Mouse (Mus musculus): Measurements from ENCODE around the gene Meis2. TPM values are rescaled to one million over a fixed set of nuclear protein-coding genes. Genes with fewer than 3 reads are reported as not detected.
A peak's percentile ranks its signal among the peaks of the same experiment; 100 is the strongest.

Meis2 gene
- polyA plus RNA-seq, 1 experiment, result 40.7 TPM

GRCm38 (mm10) chr2:115857123-115858080, 208.2 kb downstream of the Meis2 start:
- no peak for DNase-seq (ENCODE audit: low spot score)

DNA sequence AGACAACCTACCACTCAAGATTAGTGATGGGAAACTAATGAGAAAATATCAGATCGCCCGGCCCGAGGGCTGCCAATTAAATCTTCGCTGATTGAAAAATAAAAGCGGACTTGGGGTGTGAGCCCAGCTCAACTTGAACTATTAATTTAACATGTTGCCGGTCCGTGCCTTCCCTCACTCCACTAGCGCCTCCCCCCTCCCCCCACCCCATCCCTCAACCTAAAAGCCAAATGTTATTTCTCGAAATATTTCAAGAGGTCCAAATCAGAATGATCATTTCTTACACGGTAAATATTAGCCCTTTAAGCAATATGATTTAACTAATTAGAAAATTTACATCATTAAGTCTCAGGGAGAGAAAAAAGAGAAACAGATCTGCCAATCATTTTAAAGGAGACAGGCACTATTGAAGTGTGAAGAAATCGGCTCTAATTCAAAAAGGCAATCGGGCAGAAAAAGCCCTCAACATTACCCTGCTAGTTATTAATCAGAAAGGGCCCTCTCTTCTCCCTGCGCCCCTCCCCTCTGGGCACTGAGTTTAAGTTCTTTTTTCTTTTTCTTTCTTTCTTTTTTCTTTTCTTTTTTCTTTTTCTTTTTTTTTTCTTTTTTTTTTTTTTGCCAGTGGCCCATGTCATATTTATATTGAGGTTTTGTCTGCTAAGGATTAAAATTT, 209.1 kb downstream of the Meis2 start:
- DNase-seq (ENCODE audit: low spot score), result no peak

DNA sequence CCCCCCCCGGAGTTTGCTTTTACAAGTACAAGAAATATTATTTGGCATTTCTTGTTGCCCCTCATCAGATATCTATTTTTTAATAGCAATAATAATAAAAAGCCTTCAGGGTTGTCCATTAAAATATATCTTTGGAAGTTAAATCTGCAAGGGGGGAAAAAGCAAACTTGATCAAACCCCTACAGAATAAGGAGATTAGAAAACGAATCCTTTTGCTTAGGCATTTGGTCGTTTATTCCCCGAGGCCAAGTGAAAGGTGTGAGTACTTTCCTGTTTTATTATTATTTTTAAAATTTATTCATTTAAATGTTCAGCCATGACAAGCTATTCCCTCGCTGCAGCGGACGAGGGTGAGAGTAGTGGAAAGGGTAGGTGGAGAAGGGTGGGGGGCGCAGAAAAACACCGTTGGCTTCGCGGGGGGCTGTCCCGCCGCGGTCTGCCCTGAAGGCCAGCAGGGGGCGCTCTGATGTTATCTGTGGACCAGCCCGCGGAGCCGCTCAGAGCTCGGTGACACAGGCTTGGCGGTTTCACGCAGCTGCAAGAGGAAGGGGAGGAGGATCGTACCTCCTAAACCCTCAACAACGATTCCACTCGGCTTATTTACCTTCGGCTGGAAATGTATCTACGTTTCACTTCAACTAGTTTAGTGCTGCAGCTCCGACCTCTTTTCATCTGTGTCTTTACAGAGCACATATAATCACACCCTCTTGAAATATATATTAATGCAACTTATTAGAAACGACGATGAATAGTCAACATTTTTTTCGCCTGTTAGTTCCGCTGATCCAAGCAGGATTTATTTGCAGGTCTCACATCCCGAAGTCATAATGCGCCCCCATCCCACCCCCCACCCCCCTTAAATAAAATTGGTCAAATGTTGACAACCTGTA, 209.9 kb downstream of the Meis2 start:
- peak; percentile 83 for DNase-seq (ENCODE audit: low spot score)

- no peak for DNase-seq (ENCODE audit: low spot score)
Measured at GRCm38 (mm10) chr2:115854828-115855311, 210.8 kb downstream of the Meis2 start.

GRCm38 (mm10) chr2:115854007-115854827, 211.4 kb downstream of the Meis2 start:
- DNase-seq (ENCODE audit: low spot score), result no peak

DNA sequence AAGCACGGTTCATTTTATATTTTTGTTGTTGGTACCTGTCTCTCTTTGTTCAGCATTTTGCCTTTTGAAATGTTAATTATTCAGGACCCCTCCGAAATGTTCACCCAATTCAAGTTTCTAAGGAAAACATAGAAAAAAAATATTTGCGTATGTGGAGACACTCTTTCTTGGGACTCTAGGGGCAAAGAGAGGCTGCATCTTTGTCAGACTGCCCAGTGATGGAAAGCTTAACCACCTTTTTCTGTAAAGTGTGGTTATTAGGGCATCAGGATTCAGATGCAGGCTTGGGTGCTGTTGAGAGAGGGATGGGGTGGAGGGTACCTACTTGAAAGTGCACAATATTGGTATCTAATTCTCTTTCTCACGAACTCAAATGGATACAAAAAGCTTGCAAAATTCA, 212.4 kb downstream of the Meis2 start:
- DNase-seq (ENCODE audit: low spot score), result no peak

DNA sequence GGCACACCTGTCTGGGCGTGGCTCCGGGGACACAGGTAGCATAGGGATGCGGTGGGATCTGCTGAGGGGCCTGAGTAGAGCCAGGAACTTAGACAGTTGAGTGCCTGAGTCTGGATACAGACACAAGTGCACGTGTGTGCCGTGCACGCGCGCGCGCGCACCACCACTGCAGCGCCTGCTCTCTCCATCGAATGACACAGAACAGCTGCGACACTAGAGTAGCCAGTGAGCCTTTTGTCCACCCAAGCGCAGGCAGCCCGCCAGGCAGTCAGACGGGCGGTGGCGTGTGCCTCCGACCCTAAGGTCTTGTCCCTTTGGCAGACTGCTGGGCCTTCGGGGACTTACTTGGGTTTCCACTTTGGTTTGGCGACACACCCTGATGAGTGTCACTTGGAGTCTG, 213.0 kb downstream of the Meis2 start:
- no peak for DNase-seq (ENCODE audit: low spot score)

- DNase-seq (ENCODE audit: low spot score), result no peak
Measured at GRCm38 (mm10) chr2:115852109-115852508, 213.5 kb downstream of the Meis2 start.

DNA sequence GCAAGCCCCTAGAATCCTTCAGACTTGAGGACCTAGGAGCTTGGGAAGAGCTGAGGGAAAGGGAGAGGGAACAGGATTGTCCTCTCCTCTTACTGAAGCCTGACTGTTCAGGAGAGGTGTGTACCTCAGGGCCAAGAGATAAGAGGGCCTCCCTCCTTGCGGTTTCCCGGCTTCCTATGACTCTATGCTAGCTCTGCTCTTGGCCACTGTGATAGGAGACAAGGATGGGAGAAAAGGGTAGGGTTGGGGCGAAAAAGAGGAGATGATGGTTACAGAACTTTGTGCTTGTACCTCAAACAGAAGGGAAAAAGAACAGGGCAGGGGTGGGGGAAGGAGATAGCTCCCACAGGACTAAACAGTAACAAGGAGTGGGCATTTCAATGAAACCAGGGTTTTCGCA, 214.7 kb downstream of the Meis2 start:
- DNase-seq (ENCODE audit: low spot score), result no peak

- no peak for DNase-seq (ENCODE audit: low spot score)
Measured at GRCm38 (mm10) chr2:115842821-115843220, 222.8 kb downstream of the Meis2 start.

- no peak for DNase-seq (ENCODE audit: low spot score)
Measured at GRCm38 (mm10) chr2:115836034-115836433, 229.6 kb downstream of the Meis2 start.

DNA sequence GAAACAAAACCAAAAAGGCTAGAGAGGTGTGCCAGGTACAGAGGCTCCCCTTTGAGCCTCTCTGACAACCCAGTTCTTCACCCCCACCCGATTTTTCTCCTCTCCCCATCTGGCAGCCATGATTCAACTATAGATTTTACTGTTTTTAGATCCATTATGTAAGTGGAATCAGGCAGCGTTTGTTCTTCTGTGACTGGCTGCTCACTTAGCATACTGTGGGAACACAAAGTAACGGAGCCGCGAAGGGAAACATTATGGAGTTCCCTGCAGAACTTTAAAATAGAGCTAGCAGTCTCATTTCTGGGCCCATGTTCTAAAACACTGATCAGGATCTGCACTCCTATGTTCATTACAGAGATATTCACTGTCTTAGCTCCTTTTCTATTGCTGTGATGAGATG, 243.3 kb downstream of the Meis2 start:
- DNase-seq (ENCODE audit: low spot score), result no peak

GRCm38 (mm10) chr2:115817959-115818358, 247.7 kb downstream of the Meis2 start:
- no peak for DNase-seq (ENCODE audit: low spot score)

DNA sequence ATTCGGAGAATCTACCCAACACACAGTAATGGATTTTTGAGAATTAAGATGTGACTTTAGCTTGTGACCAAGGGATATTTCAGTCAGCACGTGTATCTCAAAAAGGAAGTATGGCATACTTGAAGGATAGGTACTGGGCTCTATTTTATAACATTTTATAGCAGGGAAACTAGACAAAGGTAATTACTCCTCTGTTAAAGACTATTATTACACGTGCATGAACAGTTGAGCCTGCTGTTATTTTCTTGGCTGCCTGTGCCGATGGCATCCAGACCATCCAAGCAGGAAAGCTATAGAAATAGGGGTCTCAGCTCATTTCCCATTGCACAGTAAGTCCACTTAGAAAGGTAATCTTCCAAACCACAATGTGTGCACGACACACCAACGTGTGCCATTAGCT, 251.9 kb downstream of the Meis2 start:
- DNase-seq (ENCODE audit: low spot score), result no peak

DNA sequence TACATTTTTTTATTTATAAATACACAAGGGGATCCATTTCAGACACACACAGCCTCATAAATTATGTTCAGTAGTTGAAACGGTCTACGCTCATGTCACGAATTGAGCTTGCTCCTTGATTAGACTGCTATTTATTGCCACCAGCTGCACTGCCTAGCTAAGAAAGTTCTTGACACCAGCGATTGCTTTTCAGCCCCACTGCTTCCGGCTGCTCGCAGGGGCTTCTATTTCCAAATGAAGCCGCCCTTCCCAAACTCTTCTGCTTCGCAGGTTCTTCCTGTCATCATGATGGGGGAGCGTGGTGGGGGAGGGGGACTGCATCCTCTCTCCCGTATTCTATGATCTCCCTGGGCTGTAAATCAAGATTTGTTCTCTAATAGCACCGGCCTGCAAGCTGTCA, 252.3 kb downstream of the Meis2 start:
- no peak for DNase-seq (ENCODE audit: low spot score)
